Comparison of ENCODE assay signal across 1 mouse cellular context in the genomic region with DNA sequence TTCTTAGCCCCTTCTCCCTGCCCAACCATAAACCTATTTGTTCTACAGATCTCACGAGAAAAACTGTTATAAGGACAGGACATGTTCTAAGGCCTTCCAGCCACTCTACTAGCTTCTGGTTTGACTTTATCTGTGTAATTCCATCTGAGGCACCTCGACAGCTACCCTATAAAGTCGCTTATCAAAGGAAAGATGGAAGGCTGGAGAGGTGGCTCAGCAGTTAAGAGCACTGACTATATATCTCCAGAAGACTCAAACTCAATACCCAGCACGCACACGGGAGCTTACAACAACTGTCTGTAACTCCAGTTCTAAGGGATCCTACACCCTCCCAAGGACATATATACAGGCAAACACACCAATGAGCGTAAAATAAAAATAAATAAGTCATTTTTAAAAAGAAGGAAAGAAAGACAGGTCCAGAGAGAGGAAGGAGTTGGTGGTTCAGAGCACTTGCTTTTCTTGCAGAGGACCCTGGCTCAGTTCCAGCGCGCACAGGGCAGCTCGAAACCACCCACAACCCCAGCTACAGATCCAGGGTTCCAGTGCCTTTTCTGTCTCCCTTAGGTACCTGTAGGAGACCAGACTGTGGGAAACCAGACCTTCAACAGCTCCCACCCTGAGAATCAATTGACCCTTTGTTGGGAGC.
A peak's percentile ranks its signal among the peaks of the same experiment; 100 is the strongest.
TF ChIP-seq lines count a peak whose summit lies in the region.

No protein-coding gene starts in this region.

TF ChIP-seq in MEL, 35 proteins besides CTCF, POLR2A, EP300 and RAD21 (continued from another document):
- TF ChIP-seq NRF1 (IDR thresholded peaks at IDR 0.05; ENCODE audit: insufficient read depth, low read depth, low read length, poor library complexity, severe bottlenecking) = no peak
- TF ChIP-seq ZKSCAN1 (IDR thresholded peaks at IDR 0.05; ENCODE audit: low read depth, low read length) = no peak
- TF ChIP-seq ZC3H11A (IDR thresholded peaks at IDR 0.05; ENCODE audit: low read depth, low read length) = peak; percentile 27; the same call in 1 of the 2 replicates
- TF ChIP-seq SMC3 (IDR thresholded peaks at IDR 0.05; ENCODE audit: low read depth, low read length) = no peak
- TF ChIP-seq ELF1 (IDR thresholded peaks at IDR 0.05; ENCODE audit: low read depth, low read length) = no peak
- TF ChIP-seq GABPA (IDR thresholded peaks at IDR 0.05; ENCODE audit: low read depth, low read length) = no peak
- TF ChIP-seq USF2 (IDR thresholded peaks at IDR 0.05; ENCODE audit: borderline replicate concordance in 1 of 2, insufficient read depth in 1 of 2, low read depth in 1 of 2, low read length in 2 of 2) = no peak
- TF ChIP-seq CHD2 (IDR thresholded peaks at IDR 0.05; ENCODE audit: low read length) = peak; percentile 35; the same call in 1 of the 2 replicates
- TF ChIP-seq GATA1 (IDR thresholded peaks at IDR 0.05; ENCODE audit: low read depth, low read length) = peak; percentile 85
- TF ChIP-seq POLR2AphosphoS5 (IDR thresholded peaks at IDR 0.05; ENCODE audit: borderline replicate concordance, low read depth, low read length) = no peak
- TF ChIP-seq UBTF (IDR thresholded peaks at IDR 0.05; ENCODE audit: borderline replicate concordance, insufficient read depth, low read depth, low read length) = no peak
- no peak for TF ChIP-seq MYC (IDR thresholded peaks at IDR 0.05; ENCODE audit: low read depth, low read length)
- TF ChIP-seq RCOR1 (IDR thresholded peaks at IDR 0.05; ENCODE audit: low read depth, low read length) = peak; percentile 68; the same call in 1 of the 2 replicates
- no peak for TF ChIP-seq JUND (IDR thresholded peaks at IDR 0.05; ENCODE audit: low read depth, low read length)
- TF ChIP-seq KAT2A (conservative IDR thresholded peaks at IDR 0.05; ENCODE audit: low read depth, low read length) = no peak
- 0 out of 2 replicates have a peak, but pooled peaks have one; percentile 8 for TF ChIP-seq MAX (IDR thresholded peaks at IDR 0.05; ENCODE audit: low read length)
- 0 out of 2 replicates have a peak, but pooled peaks have one; percentile 18 for TF ChIP-seq HCFC1 (IDR thresholded peaks at IDR 0.05; ENCODE audit: low read depth, low read length)
- 0 out of 2 replicates have a peak, but pooled peaks have one; percentile 7 for TF ChIP-seq MYB (IDR thresholded peaks at IDR 0.05; ENCODE audit: low read depth, low read length)
- TF ChIP-seq POLR2AphosphoS2 (IDR thresholded peaks at IDR 0.05; ENCODE audit: low read length) = no peak
- TF ChIP-seq BHLHE40 (IDR thresholded peaks at IDR 0.05; ENCODE audit: borderline replicate concordance, low read depth, low read length) = no peak
- no peak for TF ChIP-seq MAFK (IDR thresholded peaks at IDR 0.05; ENCODE audit: borderline replicate concordance, low read depth, low read length)
- TF ChIP-seq TAL1 (IDR thresholded peaks at IDR 0.05; ENCODE audit: low read length) = peak; percentile 25; the same call in 1 of the 2 replicates
- TF ChIP-seq ETS1 (IDR thresholded peaks at IDR 0.05; ENCODE audit: low read depth, low read length) = peak; percentile 72
- TF ChIP-seq SIN3A (IDR thresholded peaks at IDR 0.05; ENCODE audit: low read length) = peak; percentile 59; the same call in 1 of the 2 replicates
- no peak for TF ChIP-seq MEF2A (IDR thresholded peaks at IDR 0.05; ENCODE audit: extremely low read depth, insufficient replicate concordance, low read depth, low read length, poor library complexity, severe bottlenecking)
- TF ChIP-seq E2F4 (IDR thresholded peaks at IDR 0.05; ENCODE audit: borderline replicate concordance, low read depth, low read length) = no peak
- peak; percentile 74 for TF ChIP-seq TBP (IDR thresholded peaks at IDR 0.05; ENCODE audit: low read depth, low read length)
- peak; percentile 42; the same call in 1 of the 2 replicates for TF ChIP-seq MAZ (IDR thresholded peaks at IDR 0.05; ENCODE audit: low read depth, low read length)
- TF ChIP-seq ZNF384 (IDR thresholded peaks at IDR 0.05; ENCODE audit: low read depth, low read length) = no peak
- TF ChIP-seq NELFE (IDR thresholded peaks at IDR 0.05; ENCODE audit: low read depth, low read length) = no peak
TF ChIP-seq in MEL: peak in this region for 14.
